In genomic region chr4:85513792-85514191, GRCm38 (mm10) we compare ENCODE assay signal across 8 mouse cellular contexts. TPM values are rescaled to one million over a fixed set of nuclear protein-coding genes. Genes with fewer than 3 reads are reported as not detected.
DNase-seq lines count a peak whose midpoint lies in the region; ATAC-seq and TF ChIP-seq lines count a peak whose summit lies in the region.

TSS of gene Adamtsl1 (plus strand) at chr4:85514172.

- 1% methylated on average over 9 of the region's 9 CpGs for WGBS in kidney, embryonic 16.5 days
- 2% methylated on average over 9 of the region's 9 CpGs for WGBS in embryonic facial prominence, embryonic 15.5 days
- 5% methylated on average over 9 of the region's 9 CpGs for WGBS in intestine, postnatal 0 days
- 2% methylated on average over 9 of the region's 9 CpGs for WGBS in olfactory bulb, adult 2 months

- 0 out of 2 replicates have a peak within 1 kb of the TSS, but pooled peaks have one; percentile 18 for H3K27ac ChIP-seq in kidney, embryonic 16.5 days (ENCODE audit: low read length)
- no peak within 1 kb of the TSS for H3K27ac ChIP-seq in embryonic facial prominence, embryonic 15.5 days (replicated peaks)
- H3K27ac ChIP-seq in intestine, postnatal 0 days (ENCODE audit: low read depth, low read length), result no peak within 1 kb of the TSS
- H3K27ac ChIP-seq in olfactory bulb, adult 2 months (ENCODE audit: insufficient read depth, low read depth, low read length), result no peak within 1 kb of the TSS

- H3K9ac ChIP-seq in kidney, embryonic 16.5 days (replicated peaks; ENCODE audit: low read length), result peak within 1 kb of the TSS; percentile 65
- H3K9ac ChIP-seq in embryonic facial prominence, embryonic 15.5 days, result peak within 1 kb of the TSS; percentile 28; the same call in 1 of the 2 replicates
- H3K9ac ChIP-seq in intestine, postnatal 0 days (ENCODE audit: low read depth, low read length), result no peak within 1 kb of the TSS

- no peak for TF ChIP-seq POLR2A in olfactory bulb, adult 2 months (IDR thresholded peaks at IDR 0.05; ENCODE audit: insufficient read depth, low read depth, low read length)

- no peak for TF ChIP-seq CTCF in intestine, postnatal 0 days (IDR thresholded peaks at IDR 0.05; ENCODE audit: low read depth)
- TF ChIP-seq CTCF in olfactory bulb, adult 2 months (IDR thresholded peaks at IDR 0.05; ENCODE audit: insufficient read depth, low read depth, low read length), result no peak

- no peaks in the 10 kb centered on the region for H3K36me3 ChIP-seq in kidney, embryonic 16.5 days (ENCODE audit: insufficient read depth, low read length)
- no peaks in the 10 kb centered on the region for H3K36me3 ChIP-seq in embryonic facial prominence, embryonic 15.5 days
- H3K36me3 ChIP-seq in intestine, postnatal 0 days (ENCODE audit: control insufficient read depth, insufficient read depth), result no peaks in the 10 kb centered on the region

- 0 out of 2 replicates have a peak, but pooled peaks cover 3% of the 10 kb centered on the region for H3K4me1 ChIP-seq in kidney, embryonic 16.5 days (ENCODE audit: insufficient read depth, low read length)
- H3K4me1 ChIP-seq in embryonic facial prominence, embryonic 15.5 days, result peaks cover 19% of the 10 kb centered on the region
- H3K4me1 ChIP-seq in intestine, postnatal 0 days (replicated peaks; ENCODE audit: control insufficient read depth, insufficient read depth, low read length), result 0 out of 2 replicates have a peak, but pooled peaks cover 5% of the 10 kb centered on the region
- H3K4me1 ChIP-seq in olfactory bulb, adult 2 months (ENCODE audit: control insufficient read depth, insufficient read depth, low read length), result peaks cover 12% of the 10 kb centered on the region

- peaks cover 12% of the 10 kb centered on the region; the same call in 1 of the 2 replicates for H3K27me3 ChIP-seq in kidney, embryonic 16.5 days (ENCODE audit: insufficient read depth, low read length)
- 0 out of 2 replicates have a peak, but pooled peaks cover 6% of the 10 kb centered on the region for H3K27me3 ChIP-seq in embryonic facial prominence, embryonic 15.5 days
- peaks cover 6% of the 10 kb centered on the region for H3K27me3 ChIP-seq in intestine, postnatal 0 days (replicated peaks; ENCODE audit: control insufficient read depth, insufficient read depth, low read length)

- peak; percentile 49 for ATAC-seq in kidney, embryonic 16.5 days (ENCODE audit: low FRiP score, low TSS enrichment)
- 0 out of 2 replicates have a peak, but pooled peaks have one; percentile 4 for ATAC-seq in embryonic facial prominence, embryonic 15.5 days (ENCODE audit: insufficient number of reproducible peaks, low FRiP score, low TSS enrichment, low read depth)
- ATAC-seq in intestine, postnatal 0 days, result no peak

- no peak for DNase-seq in kidney, postnatal 14 days
- no peak for DNase-seq in adrenal gland, adult 8-10 months
- DNase-seq in urinary bladder, postnatal 14 days (ENCODE audit: low spot score), result no peak
- no peak for DNase-seq in retina, embryonic 14.5 days (ENCODE audit: low spot score)

- peak within 1 kb of the TSS; percentile 99 for H3K4me2 ChIP-seq in kidney, embryonic 16.5 days (replicated peaks; ENCODE audit: low read depth, low read length)
- peak within 1 kb of the TSS; percentile 99 for H3K4me2 ChIP-seq in embryonic facial prominence, embryonic 15.5 days (replicated peaks)
- H3K4me2 ChIP-seq in intestine, postnatal 0 days (replicated peaks; ENCODE audit: low read depth), result peak within 1 kb of the TSS; percentile 73

- H3K4me3 ChIP-seq in kidney, embryonic 16.5 days (ENCODE audit: low read length), result peak within 1 kb of the TSS; percentile 58
- H3K4me3 ChIP-seq in embryonic facial prominence, embryonic 15.5 days (replicated peaks), result peak within 1 kb of the TSS; percentile 55
- H3K4me3 ChIP-seq in intestine, postnatal 0 days (ENCODE audit: low read depth, low read length), result peak within 1 kb of the TSS; percentile 41
- H3K4me3 ChIP-seq in olfactory bulb, adult 2 months (ENCODE audit: insufficient read depth, low read depth, low read length), result peak within 1 kb of the TSS; percentile 57

- H3K9me3 ChIP-seq in kidney, embryonic 16.5 days (ENCODE audit: low read length), result no peaks in the 10 kb centered on the region
- H3K9me3 ChIP-seq in embryonic facial prominence, embryonic 15.5 days (replicated peaks), result no peaks in the 10 kb centered on the region
- H3K9me3 ChIP-seq in intestine, postnatal 0 days (ENCODE audit: control insufficient read depth), result no peaks in the 10 kb centered on the region

RNA-seq across cellular contexts. Expression of gene Adamtsl1, which starts in this region (rescaled TPM):
- polyA plus RNA-seq in kidney, embryonic 16.5 days (2015; fragmentation: Nextera tagmentation; extraction: Ambion mirVana), result 18.1 and 21.2 TPM in 2 replicates
- total RNA-seq in adrenal gland, adult 8-10 months (2022), result 10 to 100 TPM in 3 of 4 experiments, 1 to 10 TPM in 1; 9.9 to 30.7 (median 21.9) TPM
- 34.2 and 38.0 TPM in 2 replicates for polyA plus RNA-seq in embryonic facial prominence, embryonic 15.5 days (2015; fragmentation: Nextera tagmentation; extraction: Ambion mirVana)
- polyA plus RNA-seq in intestine, postnatal 0 days (2015; fragmentation: Nextera tagmentation; extraction: Ambion mirVana), result 3.1 and 3.7 TPM in 2 replicates
- polyA plus RNA-seq in olfactory bulb, adult 2 months (2012; ENCODE audit: insufficient read depth, insufficient read length, low replicate concordance, missing spikeins), result not detected in 2 replicates
